Mouse (Mus musculus): ENCODE measurements at regions not wholly inside any gene's neighbourhood (a gene's known extent, or its start where the extent isn't known, plus 50 kb on each side); places are given as distances from the start of the nearest gene placed in this dataset.
A peak's percentile ranks its signal among the peaks of the same experiment; 100 is the strongest.
"Not testable (repeated sequence)": the region's sequence is repeated elsewhere in the genome, so short reads cannot be mapped to it uniquely, and the experiment has no call there.

GRCm38 (mm10) chr13:32426199-32426598 is 87.7 kb upstream of the Gmds start:
- no peaks in the 10 kb centered on the region for H3K27me3 ChIP-seq (replicated peaks; ENCODE audit: control insufficient read depth, insufficient read depth, low read length)
- DNase-seq: no peak
- 75% methylated on average over 7 of the region's 7 CpGs for WGBS
- no peak overlapping the region for H3K27ac ChIP-seq (ENCODE audit: insufficient read depth, low read depth, low read length)
- no peak overlapping the region for H3K4me3 ChIP-seq (ENCODE audit: insufficient read depth, low read depth, low read length)
- H3K36me3 ChIP-seq (ENCODE audit: control insufficient read depth, insufficient read depth, low read length): no peaks in the 10 kb centered on the region
- no peaks in the 10 kb centered on the region for H3K4me1 ChIP-seq (ENCODE audit: control insufficient read depth, insufficient read depth, low read length)
- no peak for TF ChIP-seq POLR2A (IDR thresholded peaks at IDR 0.05; ENCODE audit: low read depth, low read length)

GRCm38 (mm10) chr13:32424543-32424942 is 86.0 kb upstream of the Gmds start:
- not testable (repeated sequence) for H3K4me1 ChIP-seq (ENCODE audit: control insufficient read depth, insufficient read depth, low read length); H3K36me3 ChIP-seq (ENCODE audit: control insufficient read depth, insufficient read depth, low read length); DNase-seq; H3K27ac ChIP-seq (ENCODE audit: insufficient read depth, low read depth, low read length); H3K4me3 ChIP-seq (ENCODE audit: insufficient read depth, low read depth, low read length); H3K27me3 ChIP-seq (replicated peaks; ENCODE audit: control insufficient read depth, insufficient read depth, low read length)
- WGBS: 91% methylated on average over 9 of the region's 9 CpGs

- H3K27me3 ChIP-seq (replicated peaks; ENCODE audit: control insufficient read depth, insufficient read depth, low read length): no peaks in the 10 kb centered on the region
- H3K36me3 ChIP-seq (ENCODE audit: control insufficient read depth, insufficient read depth, low read length): no peaks in the 10 kb centered on the region
- H3K4me3 ChIP-seq (ENCODE audit: insufficient read depth, low read depth, low read length): no peak overlapping the region
- no peaks in the 10 kb centered on the region for H3K4me1 ChIP-seq (ENCODE audit: control insufficient read depth, insufficient read depth, low read length)
- TF ChIP-seq CTCF (conservative IDR thresholded peaks at IDR 0.05; ENCODE audit: insufficient read depth, insufficient read length, low read depth, low read length): no peak
- TF ChIP-seq POLR2A (IDR thresholded peaks at IDR 0.05; ENCODE audit: low read depth, low read length): no peak
- DNase-seq: no peak
- 60% methylated on average over 2 of the region's 2 CpGs for WGBS
- H3K27ac ChIP-seq (ENCODE audit: insufficient read depth, low read depth, low read length): no peak overlapping the region
These were observed 83.9 kb upstream of the Gmds start for GRCm38 (mm10) chr13:32422485-32422884.

GRCm38 (mm10) chr13:32419326-32419725 is 80.8 kb upstream of the Gmds start:
- Histone ChIP-seq H3K27me3 (replicated peaks; ENCODE audit: control insufficient read depth, insufficient read depth, low read length) (no peaks in the 10 kb centered on the region), H3K27ac (ENCODE audit: insufficient read depth, low read depth, low read length) (no peak overlapping the region), H3K36me3 (ENCODE audit: control insufficient read depth, insufficient read depth, low read length) (no peaks in the 10 kb centered on the region), H3K4me3 (ENCODE audit: insufficient read depth, low read depth, low read length) (no peak overlapping the region), H3K4me1 (ENCODE audit: control insufficient read depth, insufficient read depth, low read length) (no peaks in the 10 kb centered on the region)
- TF ChIP-seq CTCF (conservative IDR thresholded peaks at IDR 0.05; ENCODE audit: insufficient read depth, insufficient read length, low read depth, low read length) (no peak), POLR2A (IDR thresholded peaks at IDR 0.05; ENCODE audit: low read depth, low read length) (no peak)
- WGBS: 75% methylated on average over 6 of the region's 6 CpGs
- no peak for DNase-seq

GRCm38 (mm10) chr13:32418655-32419054 is 80.1 kb upstream of the Gmds start:
- Histone ChIP-seq H3K4me3 (ENCODE audit: insufficient read depth, low read depth, low read length) (no peak overlapping the region), H3K4me1 (ENCODE audit: control insufficient read depth, insufficient read depth, low read length) (no peaks in the 10 kb centered on the region), H3K27me3 (replicated peaks; ENCODE audit: control insufficient read depth, insufficient read depth, low read length) (no peaks in the 10 kb centered on the region), H3K27ac (ENCODE audit: insufficient read depth, low read depth, low read length) (no peak overlapping the region), H3K36me3 (ENCODE audit: control insufficient read depth, insufficient read depth, low read length) (no peaks in the 10 kb centered on the region)
- WGBS: 87% methylated on average over 2 of the region's 2 CpGs
- TF ChIP-seq POLR2A (IDR thresholded peaks at IDR 0.05; ENCODE audit: low read depth, low read length) (no peak), CTCF (conservative IDR thresholded peaks at IDR 0.05; ENCODE audit: insufficient read depth, insufficient read length, low read depth, low read length) (no peak)
- no peak for DNase-seq

- H3K4me1 ChIP-seq (ENCODE audit: control insufficient read depth, insufficient read depth, low read length): no peaks in the 10 kb centered on the region
- no peak for TF ChIP-seq CTCF (conservative IDR thresholded peaks at IDR 0.05; ENCODE audit: insufficient read depth, insufficient read length, low read depth, low read length)
- TF ChIP-seq POLR2A (IDR thresholded peaks at IDR 0.05; ENCODE audit: low read depth, low read length): no peak
- H3K4me3 ChIP-seq (ENCODE audit: insufficient read depth, low read depth, low read length): no peak overlapping the region
- no peaks in the 10 kb centered on the region for H3K36me3 ChIP-seq (ENCODE audit: control insufficient read depth, insufficient read depth, low read length)
- no peak overlapping the region for H3K27ac ChIP-seq (ENCODE audit: insufficient read depth, low read depth, low read length)
- H3K27me3 ChIP-seq (replicated peaks; ENCODE audit: control insufficient read depth, insufficient read depth, low read length): no peaks in the 10 kb centered on the region
- DNase-seq: no peak
These were observed 79.4 kb upstream of the Gmds start for GRCm38 (mm10) chr13:32417907-32418306.

- 49% methylated on average over 14 of the region's 14 CpGs for WGBS
These were observed 72.9 kb upstream of the Gmds start for GRCm38 (mm10) chr13:32411287-32411935.

GRCm38 (mm10) chr13:32410065-32410464 is 71.5 kb upstream of the Gmds start:
- H3K27ac ChIP-seq (ENCODE audit: insufficient read depth, low read depth, low read length): no peak overlapping the region
- H3K4me1 ChIP-seq (ENCODE audit: control insufficient read depth, insufficient read depth, low read length): no peaks in the 10 kb centered on the region
- H3K36me3 ChIP-seq (ENCODE audit: control insufficient read depth, insufficient read depth, low read length): no peaks in the 10 kb centered on the region
- WGBS: 70% methylated on average over 6 of the region's 6 CpGs
- no peak for DNase-seq
- H3K27me3 ChIP-seq (replicated peaks; ENCODE audit: control insufficient read depth, insufficient read depth, low read length): no peaks in the 10 kb centered on the region
- TF ChIP-seq CTCF (conservative IDR thresholded peaks at IDR 0.05; ENCODE audit: insufficient read depth, insufficient read length, low read depth, low read length) (no peak), POLR2A (IDR thresholded peaks at IDR 0.05; ENCODE audit: low read depth, low read length) (no peak)
- H3K4me3 ChIP-seq (ENCODE audit: insufficient read depth, low read depth, low read length): no peak overlapping the region

More at GRCm38 (mm10) chr13:32411287-32411935, 72.9 kb upstream of the Gmds start:
- Histone ChIP-seq H3K27ac (ENCODE audit: insufficient read depth, low read depth, low read length) (no peak overlapping the region), H3K4me1 (ENCODE audit: control insufficient read depth, insufficient read depth, low read length) (no peaks in the 10 kb centered on the region), H3K27me3 (replicated peaks; ENCODE audit: control insufficient read depth, insufficient read depth, low read length) (no peaks in the 10 kb centered on the region), H3K36me3 (ENCODE audit: control insufficient read depth, insufficient read depth, low read length) (no peaks in the 10 kb centered on the region), H3K4me3 (ENCODE audit: insufficient read depth, low read depth, low read length) (no peak overlapping the region)
- peak; percentile 71 for DNase-seq
- TF ChIP-seq CTCF (conservative IDR thresholded peaks at IDR 0.05; ENCODE audit: insufficient read depth, insufficient read length, low read depth, low read length) (peak; percentile 96), POLR2A (IDR thresholded peaks at IDR 0.05; ENCODE audit: low read depth, low read length) (no peak)

Data from kidney, adult 2 months (tissue).